Mouse (Mus musculus) layer of hippocampus, postnatal 10 days (tissue): Measurements from ENCODE around the gene Tdrd5. TPM values are rescaled to one million over a fixed set of nuclear protein-coding genes. Genes with fewer than 3 reads are reported as not detected.
A peak's percentile ranks its signal among the peaks of the same experiment; 100 is the strongest.
"Not testable (repeated sequence)": the region's sequence is repeated elsewhere in the genome, so short reads cannot be mapped to it uniquely, and the experiment has no call there.

Experiments
- DNase-seq, 2 experiments: peaks; one replicate each; pipeline ENCODE4 v3.0.0; 2021; ENCODE audit warnings: low spot score in 2 of 2
- total RNA-seq, 2 experiments: library from RNA; stranded (reverse); gene quantifications; 2 replicates each; pipeline ENCODE4 v1.2.3; 2021

Gene Tdrd5
- total RNA-seq, 2 experiments from 2014 or later, result 5.4 to 6.5 TPM

DNA sequence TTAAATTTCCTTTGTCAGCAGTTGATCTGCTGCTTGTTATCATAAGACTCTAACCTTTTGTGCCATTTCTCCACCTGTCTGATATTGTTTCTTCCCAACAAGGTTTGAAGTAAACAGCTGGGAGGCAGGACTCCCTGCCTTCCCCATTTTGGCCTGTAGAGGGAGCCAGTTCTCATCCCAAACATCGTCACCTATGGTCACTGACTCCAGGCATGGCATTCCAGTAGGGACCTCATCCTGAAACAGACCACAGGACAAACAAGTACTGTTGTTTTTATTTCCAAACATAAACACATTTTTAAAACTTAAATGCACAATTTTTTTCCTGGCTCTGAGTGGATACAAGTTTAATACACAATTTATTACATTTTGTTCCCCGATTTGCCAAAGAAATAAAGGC is 40.1 kb downstream of the Tdrd5 start:
- peak; percentile 67 to 73 for DNase-seq

DNA sequence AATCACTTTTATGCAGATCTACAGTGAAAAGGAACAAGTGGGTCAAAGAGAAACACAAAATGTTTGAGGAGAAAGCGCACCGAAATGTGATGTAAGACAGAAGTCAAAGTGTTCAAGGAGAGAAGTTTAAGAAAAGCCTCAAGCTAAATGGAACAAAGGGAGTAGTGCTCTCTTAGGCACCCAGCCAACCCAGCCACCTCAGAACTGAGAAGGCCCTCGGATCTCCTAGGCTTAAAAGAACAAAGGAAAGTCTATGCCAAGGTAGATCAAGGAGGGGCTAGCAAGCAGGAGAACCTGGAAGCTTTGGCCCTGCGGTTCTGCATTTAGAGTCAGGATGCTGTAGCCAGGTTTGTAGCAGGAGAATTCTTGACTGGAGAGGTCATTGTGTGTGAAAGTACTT is 48.6 kb downstream of the Tdrd5 start:
- no peak for DNase-seq

DNA sequence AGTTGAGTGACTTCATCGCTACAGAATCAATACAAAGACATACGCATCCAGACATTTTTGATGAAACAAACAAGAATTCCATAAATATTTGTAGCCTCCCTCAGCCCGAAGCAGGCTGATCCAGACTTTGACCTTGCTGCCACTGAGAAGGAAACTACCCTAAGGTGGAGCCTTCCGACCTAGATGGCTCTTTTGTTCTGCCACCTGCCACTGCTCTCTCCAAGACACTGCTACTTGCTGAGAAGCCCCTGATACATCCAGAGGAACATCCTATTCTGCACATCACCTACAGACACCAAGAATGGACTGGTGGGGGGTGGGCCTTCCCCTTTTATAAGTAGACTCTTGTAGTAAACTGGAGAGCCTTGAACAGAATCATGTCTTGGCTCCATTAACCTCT is 52.4 kb downstream of the Tdrd5 start:
- DNase-seq, result not testable (repeated sequence)

DNA sequence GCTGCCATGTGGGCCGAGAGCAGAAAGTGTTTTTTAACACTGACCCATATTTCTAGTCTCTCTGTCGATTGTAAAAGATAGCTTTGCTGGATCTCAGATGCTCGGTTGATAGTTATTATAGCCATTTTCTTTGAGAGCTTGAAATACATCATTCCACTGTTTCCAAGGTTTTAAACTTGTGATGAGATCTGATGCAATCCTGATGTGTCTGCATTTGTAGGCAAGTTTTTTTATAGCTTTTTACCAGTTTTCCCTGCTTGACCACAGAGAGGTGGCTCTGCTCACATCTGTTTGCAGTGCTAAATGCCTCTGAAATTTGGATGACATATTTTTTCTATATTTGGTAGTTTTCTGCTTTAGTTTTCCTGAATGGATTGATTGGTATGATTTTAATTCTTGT is 55.6 kb downstream of the Tdrd5 start:
- no peak for DNase-seq

DNA sequence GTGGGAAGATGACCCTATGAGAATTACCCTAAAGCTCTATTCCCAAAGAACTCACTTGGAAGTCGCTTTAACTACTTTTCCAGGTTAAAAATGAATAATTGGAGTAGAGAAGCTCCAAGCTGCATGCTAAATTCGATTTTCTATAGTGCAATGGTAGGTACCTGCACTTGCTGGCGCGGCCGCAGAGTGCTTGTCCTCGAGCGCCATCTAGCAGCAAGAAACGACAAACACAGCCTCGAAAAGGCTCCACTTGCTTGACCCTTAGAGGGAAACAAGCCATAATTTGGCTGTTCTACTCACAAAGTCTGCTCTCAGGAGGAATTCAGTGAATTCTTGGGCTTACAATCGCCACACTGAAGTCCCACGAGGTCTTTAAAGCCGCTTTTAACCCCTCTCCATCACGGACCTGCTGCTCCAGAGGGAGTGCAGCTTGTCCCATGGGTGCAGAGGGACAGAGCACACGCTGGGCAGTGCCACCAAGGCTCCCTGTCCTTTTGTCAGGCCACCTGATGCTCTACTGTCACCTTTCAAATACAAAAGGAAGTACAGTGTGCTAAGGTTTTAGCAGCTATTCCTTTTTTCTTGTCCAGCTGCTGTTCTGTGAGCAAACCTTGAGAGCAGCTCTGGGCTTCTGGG is 61.6 kb downstream of the Tdrd5 start:
- DNase-seq, result peak; percentile 67 to 74

DNA sequence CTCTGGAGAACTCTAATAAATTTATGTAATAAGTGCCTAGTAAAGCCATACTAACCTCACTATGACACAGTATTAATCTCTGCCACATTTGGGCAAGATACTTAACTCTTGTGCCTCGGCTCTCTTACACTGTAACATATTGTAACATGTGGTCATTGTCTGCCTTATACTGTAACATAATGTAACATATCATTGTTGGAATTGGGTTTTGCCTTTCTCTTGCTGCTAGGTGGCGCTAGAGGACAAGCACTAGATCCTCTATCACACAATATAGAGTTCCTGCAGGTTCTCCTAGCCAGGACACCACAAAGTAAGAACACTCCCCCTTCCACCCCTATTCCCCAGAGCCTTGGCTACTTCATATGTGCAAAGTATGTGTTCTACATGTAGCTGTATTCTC is 62.4 kb downstream of the Tdrd5 start:
- peak; percentile 41 to 57 for DNase-seq

DNA sequence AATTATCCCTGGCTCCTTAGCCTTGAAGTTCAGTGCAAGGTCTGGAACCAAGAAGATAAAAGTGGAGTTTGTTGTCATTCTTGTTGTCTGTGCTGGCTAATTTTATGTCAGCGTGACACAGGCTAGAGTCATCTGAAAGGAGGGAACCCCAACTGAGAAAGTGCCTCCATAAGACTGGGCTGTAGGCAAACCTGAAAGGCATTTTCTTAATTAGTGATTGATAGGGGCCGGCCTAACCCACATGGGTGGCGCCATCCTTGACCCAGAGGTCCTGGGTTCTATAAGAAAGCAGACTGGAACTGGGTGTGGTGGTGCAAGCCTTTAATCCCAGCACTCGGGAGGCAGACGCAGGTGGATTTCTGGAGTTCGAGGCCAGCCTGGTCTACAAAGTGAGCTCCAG is 72.3 kb downstream of the Tdrd5 start:
- no peak for DNase-seq

DNA sequence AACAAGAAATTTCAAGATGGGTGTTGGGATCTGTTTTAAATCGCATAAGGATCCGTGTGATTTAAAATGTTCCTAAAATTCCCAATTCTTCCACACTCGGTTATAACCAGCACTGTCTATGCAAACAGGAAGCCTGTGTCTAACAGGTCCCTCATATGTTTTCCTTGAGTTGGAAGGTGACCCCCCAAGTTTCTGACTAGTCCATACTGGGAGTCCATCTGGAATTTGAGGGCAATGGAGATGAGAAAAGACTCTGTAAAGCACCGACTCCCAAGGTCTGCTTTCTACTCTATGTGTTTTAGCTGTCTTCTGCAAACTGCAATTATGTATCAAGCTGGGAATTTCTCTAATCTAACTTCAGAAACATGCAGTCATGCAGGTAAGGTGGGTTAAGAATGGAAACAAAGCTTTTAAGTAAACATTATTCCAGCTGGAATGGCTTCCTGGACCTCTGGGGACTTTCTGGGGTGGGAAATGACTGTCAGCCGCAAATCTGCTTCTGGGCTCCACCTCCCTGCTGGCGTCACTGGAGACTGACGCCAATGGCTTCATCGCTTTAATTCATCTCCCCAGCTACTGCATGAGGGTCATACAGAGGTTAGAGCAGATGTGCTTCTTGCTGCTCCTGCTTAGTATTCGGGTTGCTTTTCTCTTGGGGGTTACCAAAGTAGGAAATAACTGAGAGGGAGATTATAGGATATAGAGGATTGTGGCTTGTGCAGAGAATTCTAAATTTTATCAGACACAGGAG is 73.0 kb downstream of the Tdrd5 start:
- DNase-seq, result no peak

DNA sequence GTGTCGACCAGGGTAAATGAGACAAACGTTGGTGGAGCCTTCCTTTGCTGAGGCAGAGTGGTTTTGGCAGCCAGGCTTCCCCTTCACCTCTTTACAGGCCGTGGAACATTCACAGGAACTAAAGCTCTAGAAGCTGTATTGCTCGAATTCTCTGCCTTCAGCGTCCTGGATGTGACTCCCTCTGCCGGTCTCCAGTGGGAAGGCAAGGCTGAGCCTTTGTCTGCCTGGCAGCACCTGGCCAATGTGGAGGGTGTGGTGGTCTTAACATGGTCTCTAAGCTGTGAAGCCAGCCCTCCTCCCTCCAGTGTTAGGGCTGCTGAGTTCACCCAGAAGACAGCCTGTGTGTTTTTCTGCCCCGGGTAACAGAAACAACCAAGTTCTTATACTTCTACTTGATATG is 74.0 kb downstream of the Tdrd5 start:
- peak; percentile 66 to 76 for DNase-seq

DNA sequence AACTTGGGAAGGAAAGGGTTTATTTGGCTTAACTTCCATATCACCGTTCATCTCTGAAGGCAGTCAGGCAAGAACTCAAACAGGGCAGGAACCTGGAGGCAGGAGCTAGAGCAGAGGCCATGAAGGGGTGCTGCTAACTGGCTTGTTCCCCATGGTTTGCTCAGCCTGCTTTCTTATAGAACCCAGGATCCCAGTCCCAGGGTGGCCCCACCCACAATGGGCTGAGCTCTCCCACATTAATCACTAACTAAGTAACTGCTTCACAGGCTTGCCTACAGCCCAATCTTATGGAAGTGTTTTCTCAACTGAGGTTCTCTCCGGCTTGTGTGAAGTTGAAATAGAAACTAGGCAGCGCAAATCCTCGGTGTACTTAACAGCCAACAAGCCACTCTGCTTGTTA is 74.7 kb downstream of the Tdrd5 start:
- no peak for DNase-seq

DNA sequence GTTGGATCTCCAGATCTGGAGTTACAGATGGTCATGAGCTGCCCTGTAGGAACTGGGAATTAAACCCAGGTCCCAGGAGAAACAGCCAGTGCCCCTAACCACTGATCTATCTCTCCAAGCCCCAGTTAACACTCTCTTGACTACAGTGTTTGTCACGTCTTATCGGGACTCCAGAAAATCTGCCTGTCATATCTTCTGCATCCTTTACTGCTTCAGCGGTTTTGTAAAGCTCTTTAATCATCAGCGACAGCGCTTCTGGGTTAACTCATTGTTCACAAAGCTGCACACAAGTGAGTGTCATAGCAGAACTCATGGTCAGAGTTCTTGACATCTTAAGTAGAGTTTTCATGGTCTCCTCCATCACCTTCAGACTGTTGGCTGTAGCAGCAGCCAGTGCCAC is 76.6 kb downstream of the Tdrd5 start:
- DNase-seq, result no peak

DNA sequence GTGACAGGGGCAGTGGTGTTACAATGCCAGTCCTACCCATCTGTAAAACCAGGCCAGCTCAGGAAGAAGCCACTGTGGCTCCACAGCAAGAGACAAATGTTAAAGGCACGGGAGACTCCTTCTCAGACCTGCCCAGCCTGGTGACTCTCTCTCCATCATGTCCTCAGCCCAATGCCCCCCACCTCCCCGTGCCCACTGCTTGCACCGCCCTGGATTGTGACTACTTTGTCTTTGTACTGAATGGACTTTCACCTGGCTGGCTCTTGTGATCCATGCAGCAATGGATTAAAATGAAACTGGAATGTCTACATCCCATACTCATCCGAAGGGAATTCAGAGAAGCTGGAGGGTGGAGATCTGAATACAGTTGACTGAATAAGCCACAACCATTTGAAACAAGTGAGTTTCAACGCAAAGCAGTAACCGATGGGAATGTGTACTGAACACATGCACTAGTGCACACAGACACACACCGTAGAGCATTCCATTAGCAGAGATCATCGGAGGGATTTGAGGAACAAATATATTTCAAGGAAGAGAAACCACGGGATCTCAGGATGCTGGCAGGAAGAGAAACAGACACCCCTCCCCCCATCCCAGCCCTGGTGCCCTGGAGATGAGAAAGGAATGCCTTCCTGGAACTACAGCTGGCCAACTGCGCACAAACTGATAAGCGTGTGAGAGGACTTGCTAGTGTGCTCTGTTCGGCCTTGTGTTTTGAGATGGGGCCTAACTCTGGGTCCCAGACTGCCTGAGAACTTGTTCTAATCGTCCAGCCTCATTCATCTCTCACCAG is 81.1 kb downstream of the Tdrd5 start:
- DNase-seq, result no peak

DNA sequence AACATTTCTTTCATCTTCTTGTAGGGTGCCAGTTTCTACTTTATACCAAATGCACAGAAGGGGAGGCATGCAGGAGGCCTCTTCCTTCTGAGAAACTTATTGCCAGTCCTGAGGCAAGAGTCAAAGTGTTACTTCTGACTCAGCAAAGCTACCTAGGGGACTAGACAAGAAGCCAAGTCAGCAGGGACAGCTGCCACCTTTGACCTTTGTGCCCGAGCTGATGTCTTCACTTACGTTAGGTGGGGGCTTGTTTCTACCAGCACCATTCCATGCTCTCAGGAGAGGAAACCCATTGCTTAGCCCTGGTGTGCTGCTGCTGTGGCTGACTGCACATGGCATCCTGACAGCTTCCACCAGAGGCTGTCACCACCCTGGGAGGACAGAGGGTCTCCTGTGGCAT is 82.1 kb downstream of the Tdrd5 start:
- DNase-seq, result no peak

DNA sequence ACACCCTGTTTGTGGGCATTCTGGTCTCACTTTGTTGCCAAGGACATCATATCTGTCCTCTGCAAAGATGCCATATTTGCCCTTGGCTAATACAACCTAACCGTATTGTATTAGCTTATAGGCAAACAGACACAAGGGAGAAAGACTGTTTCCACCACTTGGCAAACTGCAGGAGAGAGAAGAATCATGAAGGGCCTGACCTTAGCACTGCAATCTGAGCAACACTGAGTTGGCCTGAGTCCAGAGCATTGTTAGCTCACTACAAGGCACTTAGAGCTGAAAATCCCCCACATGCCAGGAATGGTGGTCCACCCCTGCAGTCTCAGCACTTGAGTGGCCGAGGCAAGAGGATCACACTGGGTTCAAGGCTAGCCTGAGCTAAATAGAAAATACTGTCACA is 84.9 kb downstream of the Tdrd5 start:
- no peak for DNase-seq

DNA sequence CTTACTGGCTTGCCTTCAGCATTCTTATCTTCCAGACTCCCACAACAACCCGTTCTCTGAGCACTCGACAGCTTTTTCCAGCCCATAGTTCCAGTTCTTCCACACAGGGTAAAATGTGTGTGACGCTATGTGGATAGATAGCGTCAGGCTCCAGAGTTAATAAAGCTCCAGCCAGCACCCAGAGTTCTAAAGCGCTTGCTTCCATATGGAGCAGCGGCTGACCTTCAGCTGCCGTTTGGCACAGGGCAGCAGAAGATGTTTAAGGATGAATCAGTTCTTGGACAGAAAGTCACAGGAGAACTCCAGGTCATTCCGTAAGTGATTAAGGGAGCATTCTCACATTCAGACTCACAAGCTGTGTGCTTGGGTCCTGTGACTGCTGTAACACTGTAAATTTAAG is 85.5 kb downstream of the Tdrd5 start:
- no peak for DNase-seq

DNA sequence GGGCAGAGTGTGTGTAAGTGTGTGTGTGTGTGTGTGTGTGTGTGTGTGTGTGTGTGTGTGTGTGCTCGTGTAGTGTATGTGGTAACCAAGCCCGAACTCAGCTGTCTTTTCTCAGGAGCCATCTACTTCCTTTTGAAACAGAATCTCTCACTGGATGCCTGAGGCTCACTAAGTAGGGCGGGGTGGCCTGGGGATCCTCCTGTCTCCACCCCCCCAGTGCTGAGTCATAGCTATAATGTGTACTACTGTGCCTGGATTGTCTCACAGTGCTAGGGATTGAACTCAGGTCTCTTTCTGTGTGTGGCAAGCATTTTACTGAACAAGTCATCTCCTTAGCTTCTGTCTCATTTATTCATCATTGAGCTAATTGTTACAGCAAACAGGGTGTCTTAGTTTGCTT is 86.1 kb downstream of the Tdrd5 start:
- no peak for DNase-seq

DNA sequence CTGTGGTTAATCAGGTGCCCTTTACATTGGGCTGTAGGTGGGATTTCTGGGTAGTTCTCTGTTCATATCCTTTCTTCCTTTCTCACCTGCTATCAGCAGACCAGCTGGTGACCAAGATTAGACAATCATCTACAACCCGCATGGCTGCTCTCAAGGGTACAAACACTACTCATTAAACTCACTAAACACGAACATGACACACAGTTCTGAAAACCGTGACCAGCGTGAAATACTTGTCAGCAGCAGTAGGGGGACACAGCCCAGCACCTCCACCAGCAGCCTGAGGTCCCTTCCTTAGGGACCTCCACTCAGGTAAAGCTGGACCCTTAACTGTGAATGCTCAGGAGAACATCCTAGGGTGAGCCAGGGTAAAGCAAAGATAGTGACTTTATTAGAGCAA is 87.2 kb downstream of the Tdrd5 start:
- no peak for DNase-seq

DNA sequence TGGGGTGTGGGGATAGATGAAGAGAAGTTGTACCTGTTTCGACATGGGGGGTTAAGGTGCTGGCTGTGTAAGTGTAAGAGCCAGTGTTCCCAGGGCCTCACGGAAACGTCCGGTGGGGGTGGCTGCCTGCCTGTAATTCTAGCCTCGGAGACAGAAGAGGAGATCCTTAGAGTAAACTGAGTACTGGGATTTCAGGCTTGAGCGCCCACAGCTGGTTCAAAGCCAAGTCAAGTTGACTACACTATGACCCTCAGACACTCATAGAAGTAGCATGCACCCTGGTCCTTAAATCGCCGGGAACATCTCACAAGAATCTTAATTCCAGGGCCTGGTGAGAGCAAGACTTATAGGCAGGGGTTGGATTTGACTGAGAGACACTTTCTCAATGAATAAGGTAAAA is 88.8 kb downstream of the Tdrd5 start:
- DNase-seq, result no peak

DNA sequence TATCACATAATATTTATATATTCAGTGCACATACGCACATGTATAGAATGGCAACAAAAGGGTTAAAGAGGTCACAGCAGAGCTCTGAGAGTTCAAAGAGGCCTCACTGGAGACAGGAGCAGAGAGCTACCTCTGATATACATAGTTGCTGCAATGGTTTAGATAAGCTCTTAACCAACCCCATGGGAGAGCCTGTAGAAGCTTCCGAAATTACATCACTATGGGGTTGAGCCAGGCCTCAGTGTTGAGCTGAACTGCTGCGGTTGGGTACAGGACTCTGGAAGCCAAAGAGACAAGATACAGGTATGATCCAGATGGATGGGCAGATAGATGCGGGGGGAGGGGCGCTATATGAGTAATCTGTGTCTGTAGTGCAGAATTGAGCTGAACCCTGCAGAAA is 90.5 kb downstream of the Tdrd5 start:
- no peak for DNase-seq

DNA sequence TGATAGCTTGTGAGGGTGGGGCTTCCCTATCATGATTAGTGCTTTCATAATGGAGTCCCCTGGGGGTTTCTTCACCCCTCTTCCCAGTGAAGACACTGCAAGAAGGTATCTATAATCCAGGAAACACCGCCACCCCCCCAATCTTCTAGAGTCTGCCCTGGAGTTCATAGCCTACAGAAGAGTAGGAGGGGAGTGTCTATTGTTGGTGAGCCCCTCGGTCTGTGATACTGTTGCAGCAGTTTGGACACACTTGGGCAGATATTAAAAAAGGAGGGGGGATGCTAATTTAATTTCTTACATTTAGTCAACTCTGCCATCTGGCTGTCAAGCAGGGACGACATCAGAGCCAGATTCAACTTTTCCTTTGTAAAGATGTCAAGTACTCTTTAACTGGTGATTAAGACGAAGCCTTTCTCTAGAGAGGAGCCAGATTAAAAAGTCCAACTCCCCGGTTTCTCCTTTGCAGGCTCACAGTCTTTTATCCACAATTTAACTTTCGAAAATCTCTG is 91.6 kb downstream of the Tdrd5 start:
- DNase-seq, result no peak
